Mouse (Mus musculus): ENCODE measurements around the gene 4930438A08Rik.
A peak's percentile ranks its signal among the peaks of the same experiment; 100 is the strongest.

4930438A08Rik gene

GRCm38 (mm10) chr11:58323570-58324340 is 49.2 kb downstream of the 4930438A08Rik start:
- DNase-seq (ENCODE audit: low spot score in 2 of 2): no peak

GRCm38 (mm10) chr11:58324614-58325229 is 50.1 kb downstream of the 4930438A08Rik start:
- no peak for DNase-seq (ENCODE audit: low spot score in 2 of 2)

- DNase-seq (ENCODE audit: low spot score in 2 of 2): no peak
These were observed 52.2 kb downstream of the 4930438A08Rik start for GRCm38 (mm10) chr11:58326781-58327180.

- no peak for DNase-seq (ENCODE audit: low spot score in 2 of 2)
These were observed 55.3 kb downstream of the 4930438A08Rik start for GRCm38 (mm10) chr11:58329906-58330275.

GRCm38 (mm10) chr11:58330276-58331148 is 55.9 kb downstream of the 4930438A08Rik start, which contains the start of the genes Zfp672 and Sh3bp5l:
Gene Zfp672 (minus strand): TSS chr11:58330339.
Gene Sh3bp5l (plus strand): TSS chr11:58330724.
- peak; percentile 87 to 91 for DNase-seq (ENCODE audit: low spot score in 2 of 2)

- DNase-seq (ENCODE audit: low spot score in 2 of 2): no peak
These were observed 56.5 kb downstream of the 4930438A08Rik start for GRCm38 (mm10) chr11:58331149-58331495.

GRCm38 (mm10) chr11:58331546-58331945 is 56.9 kb downstream of the 4930438A08Rik start:
- no peak for DNase-seq (ENCODE audit: low spot score in 2 of 2)

GRCm38 (mm10) chr11:58334746-58335145 is 60.1 kb downstream of the 4930438A08Rik start:
- no peak for DNase-seq (ENCODE audit: low spot score in 2 of 2)
